Mouse (Mus musculus) lung, adult 2 months (tissue): ENCODE data around the gene Irf2. TPM values are rescaled to one million over a fixed set of nuclear protein-coding genes. Genes with fewer than 3 reads are reported as not detected.

ENCODE experiments used
- DNase-seq: peaks from one replicate; pipeline ENCODE4 v3.0.0; 2022
- H3K4me1 ChIP-seq: fragments of 200-500 bp; 2 replicates; pipeline ENCODE4 v1.6.1; 2011; ENCODE audit warnings: low read length; ENCODE audit not compliant: control insufficient read depth, insufficient read depth
- H3K4me3 ChIP-seq: fragments of 200-500 bp; replicated peaks from 2 replicates; pipeline ENCODE3; 2011; ENCODE audit warnings: low read depth, mild to moderate bottlenecking, control low read depth, low read length; ENCODE audit errors: extremely low read depth
- CTCF ChIP-seq: fragments of 200-500 bp; IDR thresholded peaks from 2 replicates; pipeline ENCODE4 v1.5.1; 2011; ENCODE audit warnings: mild to moderate bottlenecking, low read length, control low read depth; ENCODE audit not compliant: insufficient read depth
- POLR2A ChIP-seq: fragments of 200-500 bp; IDR thresholded peaks from 2 replicates; pipeline ENCODE4 v1.6.1; 2011; ENCODE audit warnings: low read depth, mild to moderate bottlenecking, control low read depth, low read length, borderline replicate concordance; ENCODE audit errors: extremely low read depth
- WGBS: fragments of 180-500 bp; shearing (Covaris S2); methylation state at CpG from one replicate; pipeline ENCODE4 v1.1.7; 2018; 5-methylcytosine and 5-hydroxymethylcytosine counted together
- polyA plus RNA-seq: library from polyadenylated mRNA; depleted of rRNA; stranded (reverse); fragments of >200 nt; gene quantifications from 2 replicates; pipeline ENCODE4 v1.2.3, GENCODE M21; 2012

Irf2 gene
- polyA plus RNA-seq, 1 experiment = 24.6 TPM

- TF ChIP-seq CTCF (no peak), POLR2A (no peak; the same call in 1 of the 2 replicates)
- under 1% methylated on average over 22 of the region's 22 CpGs for WGBS
- peak; percentile 72 for DNase-seq
- peaks cover 15% of the 10 kb centered on the region for H3K4me1 ChIP-seq
- H3K4me3 ChIP-seq = peak overlapping the region; percentile 80
Measured at GRCm38 (mm10) chr8:46739956-46740512, 502 bp downstream of the Irf2 start.

GRCm38 (mm10) chr8:46740513-46741280, 1.2 kb downstream of the Irf2 start:
- WGBS = under 1% methylated on average over 97 of the region's 97 CpGs
- H3K4me3 ChIP-seq = peak overlapping the region; percentile 80
- peak; percentile 80 for DNase-seq
- H3K4me1 ChIP-seq = peaks cover 15% of the 10 kb centered on the region
- TF ChIP-seq CTCF (no peak), POLR2A (no peak; the same call in 1 of the 2 replicates)

- peak; percentile 72 for DNase-seq
- WGBS = under 1% methylated on average over 28 of the region's 28 CpGs
- TF ChIP-seq POLR2A (peak; percentile 86; the same call in 1 of the 2 replicates), CTCF (no peak)
- peak overlapping the region; percentile 80 for H3K4me3 ChIP-seq
- peaks cover 20% of the 10 kb centered on the region for H3K4me1 ChIP-seq
Measured at GRCm38 (mm10) chr8:46741281-46741791, 1.8 kb downstream of the Irf2 start.

- DNase-seq = no peak
- 13% methylated on average over 8 of the region's 8 CpGs for WGBS
- Histone ChIP-seq H3K4me3 (peak overlapping the region; percentile 80), H3K4me1 (peaks cover 23% of the 10 kb centered on the region)
- TF ChIP-seq POLR2A (no peak), CTCF (no peak)
Measured at GRCm38 (mm10) chr8:46741991-46742690, 2.6 kb downstream of the Irf2 start.

- WGBS = 15% methylated on average over 5 of the region's 5 CpGs
- H3K4me3 ChIP-seq = no peak overlapping the region
- peak; percentile 12 for DNase-seq
Measured at GRCm38 (mm10) chr8:46742691-46743082, 3.2 kb downstream of the Irf2 start.

GRCm38 (mm10) chr8:46745464-46745863, 5.9 kb downstream of the Irf2 start:
- Histone ChIP-seq H3K4me3 (no peak overlapping the region), H3K4me1 (peaks cover 25% of the 10 kb centered on the region)
- TF ChIP-seq POLR2A (no peak), CTCF (no peak)
- DNase-seq = no peak
- WGBS = 66% methylated on average over 1 of the region's 1 CpGs

More at GRCm38 (mm10) chr8:46742691-46743082, 3.2 kb downstream of the Irf2 start:
- H3K4me1 ChIP-seq = peaks cover 24% of the 10 kb centered on the region
- TF ChIP-seq POLR2A (no peak), CTCF (no peak)

GRCm38 (mm10) chr8:46747311-46747980, 7.9 kb downstream of the Irf2 start:
- Histone ChIP-seq H3K4me1 (peaks cover 34% of the 10 kb centered on the region), H3K4me3 (no peak overlapping the region)
- TF ChIP-seq POLR2A = no peak
- no peak for TF ChIP-seq CTCF
- 37% methylated on average over 4 of the region's 4 CpGs for WGBS
- DNase-seq = no peak

GRCm38 (mm10) chr8:46750000-46750399, 10.5 kb downstream of the Irf2 start:
- DNase-seq = no peak
- Histone ChIP-seq H3K4me3 (no peak overlapping the region), H3K4me1 (peaks cover 35% of the 10 kb centered on the region)
- 73% methylated on average over 5 of the region's 5 CpGs for WGBS
- TF ChIP-seq POLR2A = no peak
- no peak for TF ChIP-seq CTCF

- 49% methylated on average over 8 of the region's 8 CpGs for WGBS
- Histone ChIP-seq H3K4me3 (no peak overlapping the region), H3K4me1 (peaks cover 36% of the 10 kb centered on the region)
- peak; percentile 64 for DNase-seq
- TF ChIP-seq POLR2A = no peak
- TF ChIP-seq CTCF = no peak
Measured at GRCm38 (mm10) chr8:46750566-46750965, 11.0 kb downstream of the Irf2 start.
